Mouse (Mus musculus): ENCODE measurements around the gene L2hgdh. TPM values are rescaled to one million over a fixed set of nuclear protein-coding genes. Genes with fewer than 3 reads are reported as not detected.

L2hgdh gene
- 10 to 100 TPM; 23.5 to 23.8 TPM for total RNA-seq (2021)

DNA sequence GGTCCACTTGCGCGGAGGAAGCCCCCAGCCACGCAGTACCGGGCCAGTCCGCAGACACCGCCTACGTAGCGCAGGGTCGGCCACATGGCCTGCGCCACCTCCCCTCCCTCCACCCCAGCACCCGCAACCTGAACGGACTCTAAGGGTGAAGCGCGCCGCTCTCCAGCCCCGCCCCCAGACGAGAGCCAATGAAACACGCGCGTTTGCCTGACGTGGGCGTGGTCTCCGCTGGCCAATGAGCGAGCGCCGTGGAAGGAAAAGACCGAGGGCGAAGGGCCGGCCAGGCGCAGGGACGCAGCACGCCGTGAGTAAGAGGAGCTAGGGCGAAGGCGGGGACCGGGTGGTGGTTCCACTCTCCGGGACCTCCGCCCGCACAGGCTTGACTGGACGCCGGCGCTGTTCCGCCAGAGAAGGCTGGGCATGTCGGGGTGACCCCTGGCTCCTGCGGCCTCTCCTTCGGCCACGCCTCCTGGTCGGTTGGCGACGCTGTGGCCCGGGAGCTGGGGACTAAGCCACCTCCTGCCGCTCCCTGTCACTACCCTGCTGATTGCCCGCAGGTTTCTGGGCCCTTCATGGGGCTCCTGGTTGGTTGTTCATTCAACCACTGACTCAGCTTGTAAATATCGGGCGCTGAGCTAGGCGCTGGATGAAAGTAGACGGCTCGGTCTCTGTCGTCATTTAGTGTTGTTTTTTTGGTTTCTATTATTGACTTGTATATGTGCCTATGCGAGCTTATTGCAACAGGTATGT is at the start of gene L2hgdh, which contains the start of gene Atp5s:
TSS of gene L2hgdh (minus strand) at position 163 of the 750 bp plus-strand sequence.
TSS of gene Atp5s (plus strand) at position 240 of the 750 bp plus-strand sequence.
- DNase-seq = peak; percentile 97

DNA sequence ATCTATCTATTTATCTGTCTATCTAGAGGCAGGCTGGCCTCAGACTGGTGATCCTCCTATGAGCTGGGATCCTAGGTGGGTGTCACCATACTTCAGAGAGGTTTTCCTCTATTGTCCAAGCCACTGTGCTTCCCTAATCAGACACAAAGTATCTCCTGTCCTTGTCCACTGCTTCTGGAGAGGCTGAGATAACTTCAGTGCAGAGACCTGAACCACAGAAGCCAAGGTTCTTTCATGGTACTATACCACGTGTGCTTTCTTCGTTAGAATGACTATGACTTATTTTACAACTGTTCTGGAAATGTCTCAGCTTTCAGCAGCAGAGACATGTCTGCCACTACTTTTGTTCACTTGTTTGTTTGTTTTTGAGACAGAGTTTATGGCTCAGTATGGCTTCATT is 44.2 kb upstream of the L2hgdh start:
- no peak for DNase-seq

DNA sequence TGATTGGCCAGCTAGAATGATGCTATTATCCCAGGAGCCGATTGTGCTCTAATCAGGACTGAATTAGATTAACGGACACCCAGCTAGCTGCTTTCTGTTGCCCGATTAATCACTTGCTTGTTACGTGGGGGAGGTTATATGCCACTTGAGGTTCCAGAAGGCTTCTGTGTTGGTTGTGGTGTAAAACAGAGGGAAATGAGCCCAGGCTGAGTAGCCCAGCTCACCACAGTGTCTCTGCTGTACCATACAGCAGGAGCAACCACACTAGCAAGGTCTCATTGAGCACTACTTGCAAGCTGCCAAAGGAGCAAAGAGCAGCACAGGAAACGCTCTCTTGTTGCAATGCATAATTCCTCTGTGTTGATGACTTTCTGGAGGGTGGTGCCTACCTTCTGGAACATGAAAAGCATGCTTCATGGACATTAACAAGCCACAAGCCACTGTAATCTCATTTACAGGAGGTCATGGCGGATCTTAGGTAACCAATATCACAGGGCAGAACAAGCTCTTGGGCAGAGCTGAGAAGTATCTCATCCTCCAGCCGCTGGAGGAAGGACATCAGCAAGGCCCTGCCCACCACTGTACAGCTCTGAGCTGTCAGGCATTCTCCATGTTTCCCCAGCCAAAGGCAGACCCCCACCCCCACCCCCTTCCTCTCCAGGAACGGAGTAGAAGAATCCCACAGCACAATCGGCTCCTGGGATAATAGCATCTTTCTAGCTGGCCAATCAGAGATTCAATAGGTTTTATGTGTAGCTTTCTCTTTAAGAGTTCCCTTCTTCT is 43.0 kb upstream of the L2hgdh start:
- no peak for DNase-seq

DNA sequence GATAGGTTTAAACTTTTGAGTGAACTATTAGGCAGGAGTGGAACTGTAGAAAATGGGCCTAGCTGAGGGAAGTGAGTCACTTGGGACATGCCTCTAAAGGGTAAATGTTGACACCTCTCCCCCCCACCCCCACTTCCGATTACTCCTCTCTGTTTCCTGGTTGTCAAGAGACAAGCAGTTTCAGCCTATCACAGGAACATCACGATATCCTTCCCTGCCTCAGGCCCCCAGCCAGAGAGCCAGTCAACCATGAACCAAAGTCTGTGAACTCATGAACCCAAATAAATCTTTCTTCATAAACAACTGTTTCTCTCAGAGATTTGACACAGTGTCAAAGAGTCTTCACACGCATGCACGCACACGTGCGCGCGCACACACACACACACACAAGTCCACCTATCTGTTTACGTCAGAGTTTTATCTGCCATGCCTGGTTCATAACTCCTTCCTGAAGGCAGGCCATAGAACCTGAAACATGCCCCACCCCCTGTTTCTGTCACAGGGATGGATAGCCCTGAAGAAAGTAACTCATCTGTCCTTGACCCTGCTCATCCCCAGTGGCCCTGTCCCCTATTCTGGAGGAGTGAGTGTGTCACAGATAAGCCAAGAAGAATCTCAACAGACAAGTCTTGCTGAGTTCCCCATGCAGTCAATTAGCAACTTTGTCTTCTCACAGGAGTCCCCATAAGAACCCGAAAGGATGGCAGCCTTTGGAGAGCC is 41.7 kb upstream of the L2hgdh start:
- DNase-seq = no peak

DNA sequence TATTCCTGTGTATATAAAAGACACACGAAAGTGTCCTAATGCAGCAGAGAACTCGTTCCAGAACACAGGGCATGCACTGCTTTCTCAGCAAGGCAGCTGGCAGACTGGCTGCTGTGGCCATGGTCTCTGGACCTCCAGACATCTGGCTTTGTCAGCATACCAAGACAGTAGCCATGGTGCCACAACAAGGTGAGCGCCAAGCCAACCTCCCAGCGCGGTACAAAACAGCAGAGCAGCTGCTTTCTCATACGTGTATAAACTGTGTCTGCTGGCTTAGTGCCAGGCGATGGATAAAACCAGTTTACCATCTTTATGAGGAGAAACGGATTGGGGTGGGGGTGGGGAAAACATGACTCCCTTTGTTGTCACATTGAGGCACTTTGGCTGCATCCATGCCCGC is 40.9 kb upstream of the L2hgdh start:
- no peak for DNase-seq

DNA sequence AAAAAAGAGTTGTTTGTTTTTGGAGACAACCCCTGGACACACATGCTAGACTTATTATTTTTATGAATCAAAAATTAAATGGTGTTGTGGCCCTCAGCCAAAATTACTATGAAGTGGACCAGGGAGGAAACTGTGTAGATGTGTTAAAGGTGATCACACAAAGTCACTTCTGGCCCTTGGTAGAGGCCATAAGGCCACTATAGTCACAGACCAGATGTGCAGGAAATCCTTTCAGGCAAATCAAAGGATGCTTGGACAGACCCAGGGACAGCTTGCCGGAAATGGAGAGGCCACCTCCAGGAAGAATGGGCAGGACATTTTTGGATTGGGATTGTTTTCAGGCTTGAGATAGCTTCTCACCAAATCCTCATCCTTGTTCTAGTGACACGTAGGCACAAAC is 36.9 kb upstream of the L2hgdh start:
- DNase-seq = peak; percentile 24

DNA sequence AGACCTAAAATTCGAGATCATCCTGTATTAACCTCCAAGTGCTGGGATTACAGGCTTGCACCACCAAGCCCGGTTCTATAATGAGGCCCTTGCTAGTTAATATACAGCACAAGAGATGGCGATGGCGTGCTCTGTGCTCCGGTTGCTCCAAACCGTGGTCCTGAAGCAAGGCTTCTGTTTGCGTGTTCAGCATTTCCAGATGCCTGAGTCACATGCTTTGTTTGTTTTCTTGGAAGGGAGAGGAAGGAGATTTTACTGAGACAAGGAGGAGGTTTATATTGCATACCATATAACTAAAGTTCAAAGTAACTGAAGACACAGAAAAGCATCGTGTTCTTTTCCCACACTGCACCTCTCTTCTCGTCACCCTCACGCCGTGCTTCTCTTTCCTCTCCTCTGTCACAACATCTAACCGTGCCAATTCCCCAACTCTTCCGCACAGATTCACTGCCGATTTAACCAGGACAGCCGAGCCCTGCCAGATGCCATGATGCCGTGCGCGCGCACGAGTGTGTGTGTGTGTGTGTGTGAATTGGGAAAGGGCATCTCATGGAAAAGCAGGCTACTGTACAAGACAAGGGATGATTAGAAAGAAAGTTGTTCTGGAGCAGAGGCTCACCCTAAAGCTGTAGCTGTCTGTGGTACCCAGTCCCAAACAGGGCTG is 36.2 kb upstream of the L2hgdh start:
- DNase-seq = no peak

DNA sequence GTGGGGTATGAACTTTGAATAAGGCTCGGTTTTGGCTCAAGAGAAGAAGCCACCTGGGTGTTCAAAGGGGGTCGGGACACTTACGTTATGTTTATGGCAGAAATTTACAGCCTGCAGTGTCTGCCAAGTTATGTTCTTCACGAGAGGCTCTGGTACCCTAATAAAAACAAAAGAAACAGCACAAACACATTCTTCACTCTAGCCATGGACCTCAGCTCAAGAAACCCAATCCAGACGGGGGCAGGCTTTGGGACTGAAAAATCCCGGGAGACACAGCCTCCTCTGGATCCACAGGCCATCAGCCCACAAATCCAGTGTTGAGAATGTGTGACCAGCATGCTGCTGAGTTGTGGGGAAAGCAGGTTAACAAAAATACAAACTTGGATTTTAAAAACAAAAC is 35.3 kb upstream of the L2hgdh start:
- DNase-seq = no peak

DNA sequence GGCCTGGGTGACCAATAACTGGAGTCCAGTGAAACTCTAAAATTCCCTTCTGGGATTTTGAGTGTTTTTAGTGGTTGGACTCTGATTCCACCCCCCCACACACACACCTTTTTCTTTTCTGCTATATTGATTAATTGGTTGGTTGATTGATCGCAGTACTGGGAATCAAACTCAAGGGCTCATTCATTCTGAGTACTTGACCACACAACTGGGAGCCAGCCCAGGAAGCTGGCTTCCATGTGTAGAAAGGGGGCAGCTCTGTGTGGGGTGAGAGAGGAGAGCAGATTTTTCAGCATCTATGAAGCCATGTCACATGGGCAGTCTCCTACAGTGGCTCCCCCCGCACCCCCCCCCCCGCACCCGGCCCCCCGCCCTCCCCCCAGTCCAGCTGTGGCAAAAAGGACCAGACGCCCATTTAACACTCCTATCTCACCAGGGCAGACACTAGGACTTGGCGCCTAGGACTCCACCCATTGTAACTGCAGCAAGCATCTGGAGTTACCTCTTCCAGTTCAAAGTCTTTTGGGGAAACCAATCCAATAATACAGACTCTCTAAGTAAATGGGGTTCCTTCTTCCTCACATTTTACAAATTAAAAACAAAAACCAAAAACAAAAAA is 34.7 kb upstream of the L2hgdh start:
- no peak for DNase-seq

DNA sequence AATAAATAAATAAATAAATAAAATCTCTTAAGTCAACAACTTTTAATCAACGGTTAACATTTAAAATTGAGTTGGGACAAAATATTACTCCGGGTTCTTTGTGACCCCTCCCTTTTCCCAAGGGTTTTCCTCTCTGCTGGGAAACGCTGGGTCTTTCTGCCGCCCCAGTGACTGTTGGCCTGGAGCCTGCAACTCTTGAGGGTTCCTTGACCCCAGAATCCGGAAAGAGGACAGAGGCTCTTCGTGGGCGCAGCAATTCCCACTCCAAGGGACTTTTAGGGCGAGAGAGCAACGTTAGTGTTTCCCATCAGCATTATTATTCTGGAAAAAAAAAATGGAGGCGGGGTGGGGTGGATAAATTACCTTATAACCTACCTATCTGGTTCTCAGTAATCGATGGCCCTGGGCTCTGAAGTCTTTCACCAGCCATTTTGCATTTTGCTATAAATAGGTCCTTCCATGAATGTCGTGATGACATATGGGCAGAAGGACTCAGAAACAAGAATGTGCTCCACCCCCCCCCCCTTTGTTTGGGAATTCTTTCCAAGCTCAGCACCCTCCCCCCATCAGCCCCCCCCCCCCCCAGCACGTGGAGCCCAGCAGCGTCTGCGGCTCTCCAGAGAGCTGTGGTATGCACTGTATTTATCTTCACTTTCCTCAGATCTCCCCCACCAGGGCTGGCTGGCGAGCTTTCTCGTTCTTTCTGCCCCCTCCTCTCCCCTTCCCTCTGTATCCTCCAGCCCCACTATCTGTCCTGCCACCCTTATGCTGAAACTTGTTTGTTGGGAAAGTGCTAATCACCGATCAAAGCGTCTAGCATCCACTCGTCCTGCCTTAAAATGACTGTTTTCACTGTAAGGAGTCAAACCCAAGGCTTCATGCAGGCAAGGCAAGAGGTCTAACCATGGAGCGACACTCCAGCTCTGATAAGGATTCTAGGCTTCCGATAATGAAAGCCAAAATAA is 33.8 kb upstream of the L2hgdh start:
- peak; percentile 46 for DNase-seq

DNA sequence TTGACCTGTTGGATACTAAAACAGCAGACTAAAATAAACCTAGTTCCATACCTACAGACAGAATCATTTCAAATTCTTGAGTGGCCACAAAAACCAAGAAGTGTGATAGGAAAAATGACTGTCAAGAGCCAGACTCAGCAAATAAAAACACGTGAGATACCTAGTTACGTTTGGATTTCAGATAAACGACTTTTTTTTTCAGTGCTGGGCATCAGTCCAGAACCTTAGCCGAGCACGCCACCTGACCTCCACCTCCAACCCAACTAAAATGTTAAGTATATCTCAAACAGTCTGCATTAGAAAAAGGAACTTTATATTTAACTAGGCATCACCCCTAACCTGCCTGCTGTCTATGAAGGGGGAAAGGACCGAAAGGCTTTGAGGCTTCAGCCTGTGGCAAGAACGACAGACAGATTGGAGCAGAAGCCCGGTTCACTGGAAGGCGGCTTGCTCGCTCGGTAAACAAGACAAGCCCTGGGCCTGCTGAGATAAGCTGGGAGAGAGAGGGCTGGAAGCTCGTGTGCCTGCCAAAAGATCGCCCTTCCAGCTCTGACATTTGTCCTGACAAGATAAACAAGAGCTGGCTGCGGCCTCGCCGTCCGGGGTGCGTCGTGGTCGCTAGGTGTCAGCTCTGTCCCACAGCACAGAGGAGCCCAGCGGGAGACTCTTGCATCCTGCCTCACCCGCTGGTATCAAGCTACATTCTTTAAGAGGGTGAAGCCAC is 32.9 kb upstream of the L2hgdh start:
- DNase-seq = peak; percentile 88

DNA sequence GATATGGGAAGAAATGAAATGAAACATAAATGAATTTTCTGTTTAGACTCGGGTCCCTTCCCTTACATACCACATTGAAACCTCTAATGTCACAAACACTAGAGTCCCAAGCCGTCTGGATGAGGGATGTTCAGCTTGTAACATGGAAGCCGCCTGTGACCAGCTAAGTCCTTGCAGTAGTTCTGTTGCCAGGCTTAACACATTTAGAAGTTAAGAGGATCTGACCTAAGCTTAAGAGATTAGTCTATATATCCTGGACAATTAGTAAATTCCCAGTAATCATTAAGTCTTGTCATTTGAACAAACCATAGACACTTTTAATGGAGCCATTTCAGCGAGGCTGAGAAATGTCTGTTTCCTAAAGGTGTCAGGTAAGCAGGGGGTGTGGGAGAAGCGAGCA is 31.3 kb upstream of the L2hgdh start:
- DNase-seq = no peak

DNA sequence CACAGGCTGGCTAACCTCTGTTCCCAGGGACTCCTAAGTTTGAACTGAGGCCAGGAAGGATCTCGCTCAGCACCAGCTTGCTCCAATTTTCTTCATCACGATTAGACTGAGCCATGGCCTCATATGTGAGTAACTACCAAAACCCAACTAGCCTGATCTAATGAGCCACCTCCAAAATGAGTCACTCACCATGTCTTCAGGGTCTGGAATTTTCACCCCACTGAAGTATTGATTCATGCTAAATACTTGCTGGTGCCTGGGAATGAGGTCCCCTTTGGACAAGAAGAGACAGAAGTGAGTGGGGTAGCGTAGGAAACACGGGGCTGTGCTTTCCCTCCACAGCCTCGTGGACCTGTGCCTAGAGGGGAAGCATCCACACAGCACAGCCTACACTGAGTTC is 29.3 kb upstream of the L2hgdh start:
- no peak for DNase-seq

DNA sequence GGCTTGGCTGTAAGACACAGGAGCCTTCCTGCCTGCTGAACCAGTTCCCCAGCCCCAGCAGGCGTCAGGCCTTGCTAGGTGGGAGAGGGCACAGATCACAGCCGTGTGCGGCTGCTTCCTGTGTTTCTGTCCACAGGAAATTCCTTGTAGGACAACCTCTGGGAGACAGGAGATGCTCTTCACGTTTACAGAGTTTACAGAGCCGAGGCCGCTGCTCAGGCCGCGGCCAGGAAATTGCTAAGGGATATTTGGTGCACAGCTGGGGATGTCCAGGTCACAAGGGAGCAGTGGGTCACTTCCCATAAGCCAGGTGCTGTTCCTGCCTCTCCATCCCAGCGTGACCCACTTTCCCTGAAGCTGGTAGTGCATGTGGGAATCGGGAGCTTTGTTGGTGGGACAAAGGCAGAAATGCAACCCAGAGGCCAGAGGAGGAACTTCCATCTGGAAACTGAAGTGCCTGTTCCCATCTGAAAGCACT is 27.2 kb upstream of the L2hgdh start:
- peak; percentile 43 for DNase-seq

DNA sequence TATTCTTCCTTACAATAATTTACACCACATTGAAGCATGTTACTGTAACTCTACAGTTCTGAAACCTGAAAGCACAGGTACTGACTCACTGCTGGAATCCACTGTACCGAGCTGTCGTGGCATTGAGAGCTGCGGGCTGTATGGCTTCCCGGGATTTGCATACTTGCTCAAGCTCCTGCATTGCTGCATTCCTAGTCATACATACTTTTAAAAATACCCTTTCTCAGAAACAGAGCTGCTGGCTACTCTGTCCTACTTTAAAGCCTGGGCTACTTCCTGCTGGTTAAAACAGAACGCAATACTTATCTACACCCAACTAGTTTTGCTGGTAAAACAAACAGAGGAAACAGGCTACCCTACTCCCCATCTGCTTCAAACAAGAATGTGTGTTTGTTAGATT is 19.5 kb upstream of the L2hgdh start:
- DNase-seq = no peak

DNA sequence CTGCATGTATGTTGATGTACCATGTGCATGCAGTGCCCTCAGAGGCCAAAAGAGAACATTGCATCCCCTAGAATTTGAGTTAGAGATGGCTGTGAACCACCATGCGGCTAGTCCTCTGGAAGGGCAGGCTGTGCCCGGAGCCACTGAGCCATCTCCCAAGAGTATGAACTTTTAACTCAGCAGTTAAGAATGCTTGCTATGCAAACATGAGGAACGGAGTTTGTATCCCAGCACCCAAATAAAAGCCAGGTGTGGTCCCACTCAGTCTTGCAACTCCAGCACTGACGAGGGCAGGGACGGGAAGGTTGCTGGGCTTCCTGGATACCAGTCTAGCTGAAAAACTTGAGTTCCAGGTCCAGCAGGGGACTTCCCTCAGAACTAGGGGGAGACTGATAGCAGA is 17.3 kb upstream of the L2hgdh start:
- DNase-seq = no peak

DNA sequence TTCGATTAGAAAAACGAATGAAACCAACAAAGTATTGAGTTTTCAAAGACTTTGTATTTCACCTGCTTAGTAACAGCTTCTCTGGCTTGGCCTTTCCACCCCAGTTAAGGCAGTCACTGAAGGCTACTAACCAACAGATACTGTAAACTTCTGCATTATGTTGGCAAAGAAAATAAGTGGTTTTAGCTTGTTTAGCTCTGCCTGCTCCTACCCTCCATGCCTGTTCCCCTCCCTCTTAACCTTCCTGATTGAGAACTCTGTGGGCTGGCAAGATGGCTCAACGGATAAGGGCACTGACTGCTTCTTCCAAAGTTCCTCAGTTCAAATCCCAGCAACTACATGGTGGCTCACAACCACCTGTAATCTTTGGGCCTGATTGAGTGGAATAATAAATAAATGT is 9.2 kb upstream of the L2hgdh start:
- DNase-seq = no peak

DNA sequence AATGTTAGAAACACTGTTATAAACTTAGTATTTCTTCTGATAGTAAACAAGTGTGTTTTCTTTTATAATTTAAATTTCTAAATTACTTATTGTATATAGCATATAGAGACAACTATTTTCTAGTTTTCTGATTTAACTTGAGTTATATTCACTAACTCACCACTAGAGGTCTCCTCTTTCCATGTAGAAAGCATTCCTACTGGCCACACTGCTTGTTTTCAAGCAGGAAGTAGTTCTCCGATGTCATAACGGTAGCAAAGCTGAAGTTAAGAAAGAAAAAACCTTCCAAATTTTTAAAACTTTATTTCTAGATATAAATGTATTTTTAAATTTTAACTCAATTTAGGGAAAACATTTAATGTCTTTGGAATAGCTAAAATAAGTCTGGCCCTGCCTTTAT is 8.8 kb upstream of the L2hgdh start:
- no peak for DNase-seq

DNA sequence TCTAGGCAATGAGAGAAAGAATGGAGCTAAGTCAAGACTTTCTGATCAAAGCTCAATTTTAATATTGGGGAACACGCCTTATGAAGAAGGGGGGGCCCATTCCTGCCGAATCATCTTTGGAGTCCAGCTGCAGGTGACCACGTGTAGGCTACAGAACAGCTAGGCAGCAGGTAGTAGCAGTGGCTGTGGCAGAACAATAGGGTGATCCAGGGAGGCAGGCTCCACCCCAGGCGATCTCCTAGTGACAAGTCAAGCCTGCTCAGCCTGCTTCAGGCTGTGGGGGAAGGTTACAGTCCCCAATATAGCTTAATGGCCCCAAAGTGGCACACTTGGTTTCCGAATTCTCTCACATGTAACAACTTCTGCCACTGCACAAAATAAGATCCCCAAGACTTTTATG is 7.5 kb upstream of the L2hgdh start:
- DNase-seq = no peak

DNA sequence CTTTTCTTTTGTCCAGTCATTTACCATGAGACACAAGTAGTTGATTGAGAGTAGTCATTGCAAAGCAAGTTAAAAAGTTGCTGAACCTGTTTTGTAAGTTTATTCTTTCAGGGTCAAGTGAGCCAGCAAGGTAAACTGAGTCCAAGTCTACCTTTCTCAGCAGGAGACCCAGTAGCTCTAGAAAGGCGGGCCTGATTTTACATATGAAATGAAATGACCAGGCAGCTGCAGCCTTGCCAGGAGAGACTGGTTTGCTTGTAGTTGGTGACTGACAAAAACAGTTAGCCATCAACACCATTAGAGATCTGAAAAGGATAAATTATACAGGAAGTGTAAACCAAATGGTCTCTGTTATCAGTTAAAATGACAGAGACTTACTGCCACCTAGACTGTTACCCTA is 5.6 kb upstream of the L2hgdh start:
- no peak for DNase-seq

All from heart, postnatal 4 days (tissue).